Mouse (Mus musculus) intestine, embryonic 16.5 days (tissue): ENCODE results near the gene Foxa2. TPM values are rescaled to one million over a fixed set of nuclear protein-coding genes. Genes with fewer than 3 reads are reported as not detected.
A peak's percentile ranks its signal among the peaks of the same experiment; 100 is the strongest.

Experiments used
- ATAC-seq: fragments of 200-750 bp; cut with Nextera tagmentation; 2 replicates; pipeline ENCODE4 v1.8.0; 2017; ENCODE audit warnings: moderate TSS enrichment, moderate library complexity
- H3K27ac ChIP-seq: fragments of 300-500 bp; sonication (generic); 2 replicates; pipeline ENCODE4 v1.5.1; 2014; ENCODE audit warnings: mild to moderate bottlenecking, low read length
- H3K27me3 ChIP-seq: fragments of 300-500 bp; sonication (generic); replicated peaks from 2 replicates; pipeline ENCODE4 v1.6.1; 2014; ENCODE audit warnings: low read length, control low read depth, mixed read lengths; ENCODE audit not compliant: control insufficient read depth, insufficient read depth
- H3K36me3 ChIP-seq: fragments of 300-500 bp; sonication (generic); 2 replicates; pipeline ENCODE4 v1.6.1; 2014; ENCODE audit warnings: low read length, control low read depth; ENCODE audit not compliant: control insufficient read depth, insufficient read depth
- H3K4me1 ChIP-seq: fragments of 300-500 bp; sonication (generic); 2 replicates; pipeline ENCODE4 v1.6.1; 2014; ENCODE audit warnings: low read length, control low read depth, mixed read lengths; ENCODE audit not compliant: control insufficient read depth, insufficient read depth
- H3K4me2 ChIP-seq: fragments of 300-500 bp; sonication (generic); 2 replicates; pipeline ENCODE4 v1.6.1; 2014; ENCODE audit warnings: low read depth, low read length, control low read depth
- H3K4me3 ChIP-seq: fragments of 300-500 bp; sonication (generic); 2 replicates; pipeline ENCODE4 v1.5.1; 2014; ENCODE audit warnings: mild to moderate bottlenecking, low read length
- H3K9ac ChIP-seq: fragments of 300-500 bp; sonication (generic); 2 replicates; pipeline ENCODE4 v1.6.1; 2014; ENCODE audit warnings: low read depth, low read length
- H3K9me3 ChIP-seq: fragments of 300-500 bp; sonication (generic); 2 replicates; pipeline ENCODE4 v1.6.1; 2016; ENCODE audit warnings: low read length, control low read depth; ENCODE audit not compliant: control insufficient read depth
- WGBS: fragments of 180-500 bp; shearing (Covaris S2); extraction: QIAGEN DNeasy Blood & Tissue Kit; methylation state at CpG from one replicate; pipeline ENCODE4 v1.1.7; 2014; 5-methylcytosine and 5-hydroxymethylcytosine counted together
- microRNA-seq: library from miRNA; unstranded; fragments of <30 nt; microRNA quantifications from one replicate; pipeline ENCODE4, GENCODE M21; 2016
- polyA plus RNA-seq: library from polyadenylated mRNA; unstranded; fragments of >200 nt; fragmentation: Nextera tagmentation; extraction: Ambion mirVana; gene quantifications from 2 replicates; pipeline ENCODE4 v1.2.1, GENCODE M21; 2015

Foxa2 gene
- polyA plus RNA-seq, 1 experiment from 2014 or later, result 4.1 TPM

GRCm38 (mm10) chr2:147993821-147994220 lies 52.9 kb downstream of the Foxa2 start:
- Histone ChIP-seq H3K4me2 (no peak overlapping the region), H3K9me3 (no peaks in the 10 kb centered on the region), H3K36me3 (no peaks in the 10 kb centered on the region), H3K4me3 (no peak overlapping the region), H3K27me3 (no peaks in the 10 kb centered on the region), H3K27ac (0 out of 2 replicates have a peak overlapping the region, but pooled peaks have one; percentile 4), H3K9ac (no peak overlapping the region), H3K4me1 (peaks cover 11% of the 10 kb centered on the region)
- 62% methylated on average over 4 of the region's 4 CpGs for WGBS
- peak; percentile 16; the same call in 1 of the 2 replicates for ATAC-seq

- H3K4me3 ChIP-seq, result no peak overlapping the region
- H3K27ac ChIP-seq, result peak overlapping the region; percentile 18; the same call in 1 of the 2 replicates
- H3K4me1 ChIP-seq, result peaks cover 11% of the 10 kb centered on the region
- peak; percentile 95 for ATAC-seq
- no peaks in the 10 kb centered on the region for H3K9me3 ChIP-seq
- 61% methylated on average over 10 of the region's 10 CpGs for WGBS
- H3K4me2 ChIP-seq, result no peak overlapping the region
- H3K36me3 ChIP-seq, result no peaks in the 10 kb centered on the region
- no peak overlapping the region for H3K9ac ChIP-seq
- H3K27me3 ChIP-seq, result no peaks in the 10 kb centered on the region
Observed at GRCm38 (mm10) chr2:147992935-147993679, 53.7 kb downstream of the Foxa2 start.

Small RNA genes lying within 50 kb of the gene (microRNA-seq; reads per million reads assigned to microRNA genes)
- gene Gm27420, result not detected
